Mouse (Mus musculus) hindbrain, embryonic 14.5 days (tissue): ENCODE data around the gene Vav3. TPM values are rescaled to one million over a fixed set of nuclear protein-coding genes. Genes with fewer than 3 reads are reported as not detected.
A peak's percentile ranks its signal among the peaks of the same experiment; 100 is the strongest.

Experiments used
- ATAC-seq: fragments of 200-750 bp; cut with Nextera tagmentation; 2 replicates; pipeline ENCODE4 v1.8.0; 2017; ENCODE audit warnings: moderate number of reproducible peaks, mild to moderate bottlenecking, moderate TSS enrichment, moderate library complexity; ENCODE audit not compliant: low FRiP score
- DNase-seq: peaks from one replicate; pipeline ENCODE4 v3.0.0-alpha.2; 2015; ENCODE audit warnings: low spot score
- H3K27ac ChIP-seq: fragments of 300-500 bp; sonication (generic); 2 replicates; pipeline ENCODE4 v1.5.1; 2014; ENCODE audit warnings: mild to moderate bottlenecking, moderate library complexity
- H3K27me3 ChIP-seq: fragments of 300-500 bp; sonication (generic); 2 replicates; pipeline ENCODE4 v1.6.1; 2014; ENCODE audit warnings: mild to moderate bottlenecking, low read length, mixed read lengths; ENCODE audit not compliant: control insufficient read depth, insufficient read depth
- H3K36me3 ChIP-seq: fragments of 300-500 bp; sonication (generic); replicated peaks from 2 replicates; pipeline ENCODE4 v1.6.1; 2014; ENCODE audit not compliant: control insufficient read depth, insufficient read depth
- H3K4me1 ChIP-seq: fragments of 300-500 bp; sonication (generic); replicated peaks from 2 replicates; pipeline ENCODE4 v1.6.1; 2014; ENCODE audit warnings: antibody characterized with exemption, low read length, mixed read lengths; ENCODE audit not compliant: control insufficient read depth, insufficient read depth
- H3K4me2 ChIP-seq: fragments of 300-500 bp; sonication (generic); replicated peaks from 2 replicates; pipeline ENCODE4 v1.6.1; 2014; ENCODE audit warnings: mild to moderate bottlenecking, moderate library complexity
- H3K4me3 ChIP-seq: fragments of 300-500 bp; sonication (generic); replicated peaks from 2 replicates; pipeline ENCODE4 v1.5.1; 2014; ENCODE audit warnings: mild to moderate bottlenecking, low read length
- H3K9ac ChIP-seq: fragments of 300-500 bp; sonication (generic); 2 replicates; pipeline ENCODE4 v1.6.1; 2014
- H3K9me3 ChIP-seq: fragments of 300-500 bp; sonication (generic); 2 replicates; pipeline ENCODE4 v1.6.1; 2016; ENCODE audit warnings: low read length; ENCODE audit not compliant: control insufficient read depth
- WGBS: fragments of 180-500 bp; shearing (Covaris S2); extraction: QIAGEN DNeasy Blood & Tissue Kit; methylation state at CpG from one replicate; pipeline ENCODE4 v1.1.7; 2014; 5-methylcytosine and 5-hydroxymethylcytosine counted together
- polyA plus RNA-seq: library from polyadenylated mRNA; unstranded; fragments of >200 nt; fragmentation: Nextera tagmentation; extraction: Ambion mirVana; gene quantifications from 2 replicates; pipeline ENCODE4 v1.2.1, GENCODE M21; 2014

Gene Vav3
- polyA plus RNA-seq, 1 experiment from 2014 or later: 18.8 TPM

DNA sequence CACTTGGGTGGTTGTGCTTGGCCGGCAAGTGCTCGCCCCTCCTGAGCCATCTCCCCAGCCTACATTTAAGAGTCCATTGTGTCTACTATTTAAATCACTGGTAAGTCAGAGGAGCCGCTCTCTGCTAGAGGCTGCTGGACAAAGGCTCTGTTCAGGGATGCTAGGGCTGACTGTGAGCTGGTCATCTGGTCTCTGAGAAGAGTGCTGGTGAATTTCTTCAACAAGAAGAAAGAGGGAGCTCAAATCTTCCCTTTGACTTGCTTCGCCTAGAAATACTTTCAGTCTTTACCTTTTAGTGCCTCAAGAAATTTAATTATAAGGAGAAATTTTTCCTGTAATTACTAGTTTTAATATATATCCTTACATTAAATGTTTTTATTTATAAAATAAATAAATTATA lies 188.2 kb downstream of the Vav3 start:
- Histone ChIP-seq H3K36me3 (no peaks in the 10 kb centered on the region), H3K27me3 (no peaks in the 10 kb centered on the region), H3K4me1 (0 out of 2 replicates have a peak, but pooled peaks cover 4% of the 10 kb centered on the region), H3K9ac (no peak overlapping the region), H3K9me3 (no peaks in the 10 kb centered on the region), H3K4me3 (no peak overlapping the region), H3K27ac (no peak overlapping the region), H3K4me2 (no peak overlapping the region)
- ATAC-seq: peak; percentile 49; the same call in 1 of the 2 replicates
- WGBS: 63% methylated on average over 4 of the region's 4 CpGs
- peak; percentile 38 for DNase-seq

- Histone ChIP-seq H3K9me3 (no peaks in the 10 kb centered on the region), H3K27me3 (no peaks in the 10 kb centered on the region), H3K4me3 (no peak overlapping the region), H3K27ac (no peak overlapping the region), H3K36me3 (no peaks in the 10 kb centered on the region), H3K9ac (no peak overlapping the region), H3K4me1 (0 out of 2 replicates have a peak, but pooled peaks cover 4% of the 10 kb centered on the region), H3K4me2 (no peak overlapping the region)
- ATAC-seq: no peak
- DNase-seq: no peak
- WGBS: 92% methylated on average over 3 of the region's 3 CpGs
Observed at GRCm38 (mm10) chr3:109537686-109538085, 197.2 kb downstream of the Vav3 start.

DNA sequence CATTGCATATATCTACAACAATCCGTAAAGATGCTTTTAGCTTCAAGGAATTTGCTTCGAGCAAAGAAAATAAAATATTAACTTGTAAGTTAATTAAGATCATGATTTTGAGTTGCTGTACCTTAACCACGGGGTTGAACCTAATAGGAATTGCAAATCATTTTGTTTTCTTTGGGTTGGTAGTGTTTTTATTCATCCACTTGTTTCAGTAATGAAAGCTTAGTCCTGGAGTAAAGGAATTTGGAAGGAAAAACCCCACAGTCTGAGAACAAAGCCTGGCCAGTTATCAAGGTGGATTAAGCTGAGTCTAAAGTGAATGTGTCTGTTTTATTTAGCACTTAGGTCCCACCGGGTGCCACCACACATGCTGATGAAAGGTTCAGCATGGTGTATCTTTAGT lies 199.6 kb downstream of the Vav3 start:
- Histone ChIP-seq H3K9ac (no peak overlapping the region), H3K4me2 (no peak overlapping the region), H3K4me1 (no peaks in the 10 kb centered on the region), H3K9me3 (no peaks in the 10 kb centered on the region), H3K27me3 (no peaks in the 10 kb centered on the region), H3K27ac (no peak overlapping the region), H3K36me3 (no peaks in the 10 kb centered on the region), H3K4me3 (no peak overlapping the region)
- WGBS: 56% methylated on average over 4 of the region's 4 CpGs
- no peak for DNase-seq
- ATAC-seq: no peak

DNA sequence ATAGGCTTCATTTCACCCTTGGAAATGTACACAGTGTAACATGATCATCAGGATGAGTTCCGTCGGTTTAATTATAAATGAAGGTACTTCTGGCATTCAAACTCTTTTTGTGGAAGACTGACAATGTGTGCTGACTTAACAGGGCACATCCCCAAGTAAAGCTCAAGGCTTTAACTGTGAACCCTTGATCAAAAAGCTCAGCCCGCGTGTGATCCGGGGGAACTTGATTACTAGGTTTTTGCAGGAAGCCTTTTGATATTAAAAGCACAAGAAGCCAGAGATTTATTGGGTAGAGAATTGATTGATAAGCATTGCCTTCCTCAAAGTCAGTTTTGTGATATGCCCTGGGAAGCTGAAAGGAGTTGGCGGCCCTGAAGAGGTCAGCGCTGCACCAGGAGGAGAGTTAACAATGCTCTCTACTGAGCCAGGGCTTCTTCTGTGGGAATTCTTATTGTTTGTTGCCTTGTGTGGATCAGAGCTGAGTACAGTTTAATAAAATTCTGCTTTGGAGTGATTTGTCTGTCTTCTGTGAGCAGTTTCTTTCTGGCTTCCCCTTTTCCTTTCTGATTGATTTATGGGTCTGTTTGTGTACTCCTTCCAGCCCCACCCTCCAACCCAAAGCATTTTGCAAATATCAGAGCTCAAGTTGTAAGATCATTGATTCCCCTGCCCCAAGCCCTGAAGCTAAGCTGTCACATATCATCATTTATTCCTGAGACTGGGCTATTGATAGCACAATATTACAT lies 204.2 kb downstream of the Vav3 start:
- H3K4me3 ChIP-seq: no peak overlapping the region
- no peaks in the 10 kb centered on the region for H3K9me3 ChIP-seq
- H3K36me3 ChIP-seq: no peaks in the 10 kb centered on the region
- no peaks in the 10 kb centered on the region for H3K27me3 ChIP-seq
- no peaks in the 10 kb centered on the region for H3K4me1 ChIP-seq
- WGBS: 46% methylated on average over 7 of the region's 7 CpGs
- no peak overlapping the region for H3K9ac ChIP-seq
- H3K4me2 ChIP-seq: no peak overlapping the region
- H3K27ac ChIP-seq: no peak overlapping the region
- ATAC-seq (no peak), DNase-seq (no peak)

GRCm38 (mm10) chr3:109557329-109557728 lies 216.9 kb downstream of the Vav3 start:
- Histone ChIP-seq H3K4me1 (peaks cover 8% of the 10 kb centered on the region; the same call in 1 of the 2 replicates), H3K27ac (no peak overlapping the region), H3K27me3 (no peaks in the 10 kb centered on the region), H3K9ac (no peak overlapping the region), H3K9me3 (no peaks in the 10 kb centered on the region), H3K4me3 (no peak overlapping the region), H3K36me3 (no peaks in the 10 kb centered on the region), H3K4me2 (no peak overlapping the region)
- WGBS: 69% methylated on average over 2 of the region's 2 CpGs
- no peak for ATAC-seq
- DNase-seq: no peak

- Histone ChIP-seq H3K27me3 (no peaks in the 10 kb centered on the region), H3K9ac (no peak overlapping the region), H3K36me3 (no peaks in the 10 kb centered on the region), H3K4me3 (no peak overlapping the region), H3K27ac (no peak overlapping the region), H3K4me1 (peaks cover 8% of the 10 kb centered on the region; the same call in 1 of the 2 replicates), H3K4me2 (no peak overlapping the region), H3K9me3 (no peaks in the 10 kb centered on the region)
- ATAC-seq: peak; percentile 65; the same call in 1 of the 2 replicates
- peak; percentile 52 for DNase-seq
- 8% methylated on average over 4 of the region's 4 CpGs for WGBS
Observed at GRCm38 (mm10) chr3:109561295-109561694, 220.8 kb downstream of the Vav3 start.

GRCm38 (mm10) chr3:109561776-109562175 lies 221.3 kb downstream of the Vav3 start:
- Histone ChIP-seq H3K27ac (no peak overlapping the region), H3K4me2 (no peak overlapping the region), H3K36me3 (no peaks in the 10 kb centered on the region), H3K9me3 (no peaks in the 10 kb centered on the region), H3K4me3 (no peak overlapping the region), H3K9ac (no peak overlapping the region), H3K27me3 (no peaks in the 10 kb centered on the region), H3K4me1 (peaks cover 8% of the 10 kb centered on the region; the same call in 1 of the 2 replicates)
- DNase-seq: no peak
- WGBS: 31% methylated on average over 7 of the region's 7 CpGs
- ATAC-seq: peak; percentile 28; the same call in 1 of the 2 replicates

DNA sequence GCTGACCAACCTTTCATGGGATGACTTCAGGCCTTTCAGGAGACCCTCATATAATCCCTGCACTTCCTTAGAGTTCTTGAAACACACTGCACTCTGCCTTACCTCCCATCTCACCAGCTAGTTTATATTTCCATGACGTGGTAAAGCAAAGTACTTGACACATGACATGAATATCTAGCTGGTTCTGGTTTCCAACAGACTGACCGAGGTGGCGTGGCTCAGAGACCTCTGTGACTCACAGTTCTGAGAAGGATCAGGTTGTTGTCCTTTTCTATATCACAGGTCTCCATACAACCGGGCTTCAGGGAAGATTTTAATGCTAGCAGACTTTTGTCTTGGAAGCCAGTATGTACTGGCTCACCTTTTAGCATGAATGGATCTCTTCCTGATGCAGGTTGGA lies 221.8 kb downstream of the Vav3 start:
- peaks cover 8% of the 10 kb centered on the region; the same call in 1 of the 2 replicates for H3K4me1 ChIP-seq
- ATAC-seq (no peak), DNase-seq (no peak)
- H3K27me3 ChIP-seq: no peaks in the 10 kb centered on the region
- 0 out of 2 replicates have a peak overlapping the region, but pooled peaks have one; percentile 9 for H3K27ac ChIP-seq
- H3K4me3 ChIP-seq: no peak overlapping the region
- H3K9me3 ChIP-seq: no peaks in the 10 kb centered on the region
- no peaks in the 10 kb centered on the region for H3K36me3 ChIP-seq
- no peak overlapping the region for H3K9ac ChIP-seq
- WGBS: 83% methylated on average over 4 of the region's 4 CpGs
- H3K4me2 ChIP-seq: no peak overlapping the region

DNA sequence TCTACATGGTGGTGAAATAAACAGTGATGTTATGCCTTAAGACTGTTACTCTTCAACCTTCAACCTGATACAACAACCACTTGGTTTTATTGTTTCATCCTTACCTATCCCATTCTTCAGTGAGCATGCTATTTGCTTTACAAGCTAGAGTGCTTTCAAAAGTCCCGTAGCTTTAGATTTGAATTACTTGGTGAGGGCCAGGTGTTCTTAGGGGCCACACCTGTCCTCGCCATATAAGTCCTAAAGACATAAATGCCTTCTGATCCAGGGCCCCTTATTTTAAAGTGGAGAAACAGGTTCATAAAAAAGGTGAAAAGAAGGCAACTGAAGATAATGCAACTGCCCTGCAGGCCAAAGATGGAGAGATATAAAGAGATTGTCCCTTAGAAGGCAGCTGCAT lies 224.0 kb downstream of the Vav3 start:
- no peaks in the 10 kb centered on the region for H3K36me3 ChIP-seq
- H3K27me3 ChIP-seq: no peaks in the 10 kb centered on the region
- no peak overlapping the region for H3K4me2 ChIP-seq
- no peak overlapping the region for H3K4me3 ChIP-seq
- no peak for ATAC-seq
- H3K27ac ChIP-seq: no peak overlapping the region
- WGBS: 96% methylated on average over 2 of the region's 2 CpGs
- peaks cover 16% of the 10 kb centered on the region for H3K4me1 ChIP-seq
- no peak overlapping the region for H3K9ac ChIP-seq
- no peak for DNase-seq
- no peaks in the 10 kb centered on the region for H3K9me3 ChIP-seq
